Mouse (Mus musculus) left cerebral cortex, adult 8-10 months (tissue): Measurements from ENCODE around the gene C1qbp. TPM values are rescaled to one million over a fixed set of nuclear protein-coding genes. Genes with fewer than 3 reads are reported as not detected.

Experiments used
- DNase-seq, 2 experiments: peaks; one replicate each; pipeline ENCODE4 v3.0.0; 2022; ENCODE audit warnings: low spot score in 2 of 2
- total RNA-seq, 4 experiments: library from RNA; stranded (reverse); gene quantifications; 2 replicates each; pipeline ENCODE4 v1.2.4; 2022

C1qbp gene
- 100 to 1,000 TPM; 104 to 113 (median 108) TPM for total RNA-seq

- DNase-seq = peak; percentile 89 to 93
These were observed at the start of gene C1qbp for GRCm38 (mm10) chr11:70982557-70983228. TSS of gene C1qbp (minus strand) at chr11:70983026.

GRCm38 (mm10) chr11:71032070-71032469 lies 49.2 kb upstream of the C1qbp start:
- no peak for DNase-seq

- no peak for DNase-seq
These were observed 46.7 kb upstream of the C1qbp start for GRCm38 (mm10) chr11:71029403-71030118.

GRCm38 (mm10) chr11:71028280-71028679 lies 45.5 kb upstream of the C1qbp start:
- DNase-seq = no peak

GRCm38 (mm10) chr11:71019201-71020068 lies 36.6 kb upstream of the C1qbp start, which contains the start of the genes Mis12 and Derl2:
TSS of gene Mis12 (plus strand) at chr11:71019611.
TSS of gene Derl2 (minus strand) at chr11:71019841.
- DNase-seq = peak; percentile 95 to 100

GRCm38 (mm10) chr11:71018416-71019200 lies 35.8 kb upstream of the C1qbp start:
- peak in 1 of 2 experiments; percentile 27 for DNase-seq

- DNase-seq = no peak
These were observed 34.2 kb upstream of the C1qbp start for GRCm38 (mm10) chr11:71017051-71017450.

GRCm38 (mm10) chr11:71012743-71013142 lies 29.9 kb upstream of the C1qbp start:
- no peak for DNase-seq

GRCm38 (mm10) chr11:71008321-71008720 lies 25.5 kb upstream of the C1qbp start:
- DNase-seq = no peak

- DNase-seq = no peak
These were observed 25.0 kb upstream of the C1qbp start for GRCm38 (mm10) chr11:71007831-71008230.

GRCm38 (mm10) chr11:71007026-71007425 lies 24.2 kb upstream of the C1qbp start:
- DNase-seq = no peak

- no peak for DNase-seq
These were observed 22.2 kb upstream of the C1qbp start for GRCm38 (mm10) chr11:71005046-71005445.

- peak; percentile 85 to 97 for DNase-seq
These were observed 21.5 kb upstream of the C1qbp start, which contains the start of gene Dhx33 for GRCm38 (mm10) chr11:71004316-71004773. TSS of gene Dhx33 (minus strand) at chr11:71004437.

- DNase-seq = no peak
These were observed 20.9 kb upstream of the C1qbp start for GRCm38 (mm10) chr11:71003611-71004315.

GRCm38 (mm10) chr11:71001167-71001566 lies 18.3 kb upstream of the C1qbp start:
- peak in 1 of 2 experiments; percentile 28 for DNase-seq

GRCm38 (mm10) chr11:70982030-70982429 lies 796 bp downstream of the C1qbp start:
- DNase-seq = no peak

- DNase-seq = no peak
These were observed 1.9 kb downstream of the C1qbp start for GRCm38 (mm10) chr11:70980751-70981510.

GRCm38 (mm10) chr11:70980232-70980631 lies 2.6 kb downstream of the C1qbp start:
- no peak for DNase-seq

- DNase-seq = no peak
These were observed 5.5 kb downstream of the C1qbp start for GRCm38 (mm10) chr11:70977293-70977692.
